Mouse (Mus musculus): ENCODE data around the gene Rasa1. TPM values are rescaled to one million over a fixed set of nuclear protein-coding genes. Genes with fewer than 3 reads are reported as not detected.
A peak's percentile ranks its signal among the peaks of the same experiment; 100 is the strongest.

Gene Rasa1
- polyA plus RNA-seq, 1 experiment from 2014 or later, result 90.1 TPM

GRCm38 (mm10) chr13:85282626-85283025 lies 6.3 kb downstream of the Rasa1 start:
- DNase-seq (no peak), ATAC-seq (ENCODE audit: low FRiP score, low TSS enrichment) (no peak)
- no peak overlapping the region for H3K4me3 ChIP-seq (replicated peaks; ENCODE audit: low read depth, low read length)
- no peaks in the 10 kb centered on the region for H3K9me3 ChIP-seq (ENCODE audit: control insufficient read depth, low read length)
- H3K27me3 ChIP-seq (ENCODE audit: control insufficient read depth, insufficient read depth, low read length), result no peaks in the 10 kb centered on the region
- H3K9ac ChIP-seq (replicated peaks; ENCODE audit: low read length), result no peak overlapping the region
- H3K4me2 ChIP-seq (ENCODE audit: low read length), result no peak overlapping the region
- H3K27ac ChIP-seq (replicated peaks; ENCODE audit: low read depth, low read length), result no peak overlapping the region
- H3K36me3 ChIP-seq (ENCODE audit: control insufficient read depth, insufficient read depth, low read length), result no peaks in the 10 kb centered on the region
- peaks cover 14% of the 10 kb centered on the region; the same call in 1 of the 2 replicates for H3K4me1 ChIP-seq (ENCODE audit: control insufficient read depth, insufficient read depth, low read length)

GRCm38 (mm10) chr13:85278951-85279350 lies 10.0 kb downstream of the Rasa1 start:
- Histone ChIP-seq H3K27ac (replicated peaks; ENCODE audit: low read depth, low read length) (no peak overlapping the region), H3K9me3 (ENCODE audit: control insufficient read depth, low read length) (no peaks in the 10 kb centered on the region), H3K4me3 (replicated peaks; ENCODE audit: low read depth, low read length) (no peak overlapping the region), H3K9ac (replicated peaks; ENCODE audit: low read length) (no peak overlapping the region), H3K4me1 (ENCODE audit: control insufficient read depth, insufficient read depth, low read length) (no peaks in the 10 kb centered on the region), H3K36me3 (ENCODE audit: control insufficient read depth, insufficient read depth, low read length) (no peaks in the 10 kb centered on the region), H3K27me3 (ENCODE audit: control insufficient read depth, insufficient read depth, low read length) (no peaks in the 10 kb centered on the region), H3K4me2 (ENCODE audit: low read length) (no peak overlapping the region)
- ATAC-seq (ENCODE audit: low FRiP score, low TSS enrichment), result no peak
- DNase-seq, result no peak

- H3K4me1 ChIP-seq (ENCODE audit: control insufficient read depth, insufficient read depth, low read length), result peaks cover 2% of the 10 kb centered on the region; the same call in 1 of the 2 replicates
- H3K27me3 ChIP-seq (ENCODE audit: control insufficient read depth, insufficient read depth, low read length), result no peaks in the 10 kb centered on the region
- DNase-seq, result no peak
- H3K4me2 ChIP-seq (ENCODE audit: low read length), result no peak overlapping the region
- no peaks in the 10 kb centered on the region for H3K9me3 ChIP-seq (ENCODE audit: control insufficient read depth, low read length)
- 100% methylated on average over 1 of the region's 1 CpGs for WGBS
- no peak overlapping the region for H3K9ac ChIP-seq (replicated peaks; ENCODE audit: low read length)
- H3K27ac ChIP-seq (replicated peaks; ENCODE audit: low read depth, low read length), result no peak overlapping the region
- ATAC-seq (ENCODE audit: low FRiP score, low TSS enrichment), result no peak
- no peaks in the 10 kb centered on the region for H3K36me3 ChIP-seq (ENCODE audit: control insufficient read depth, insufficient read depth, low read length)
- H3K4me3 ChIP-seq (replicated peaks; ENCODE audit: low read depth, low read length), result no peak overlapping the region
Measured at GRCm38 (mm10) chr13:85274572-85274971, 14.4 kb downstream of the Rasa1 start.

GRCm38 (mm10) chr13:85273788-85274187 lies 15.1 kb downstream of the Rasa1 start:
- no peaks in the 10 kb centered on the region for H3K36me3 ChIP-seq (ENCODE audit: control insufficient read depth, insufficient read depth, low read length)
- DNase-seq (no peak), ATAC-seq (ENCODE audit: low FRiP score, low TSS enrichment) (no peak)
- H3K4me3 ChIP-seq (replicated peaks; ENCODE audit: low read depth, low read length), result no peak overlapping the region
- H3K27me3 ChIP-seq (ENCODE audit: control insufficient read depth, insufficient read depth, low read length), result no peaks in the 10 kb centered on the region
- H3K4me1 ChIP-seq (ENCODE audit: control insufficient read depth, insufficient read depth, low read length), result peaks cover 2% of the 10 kb centered on the region; the same call in 1 of the 2 replicates
- no peaks in the 10 kb centered on the region for H3K9me3 ChIP-seq (ENCODE audit: control insufficient read depth, low read length)
- H3K4me2 ChIP-seq (ENCODE audit: low read length), result no peak overlapping the region
- no peak overlapping the region for H3K9ac ChIP-seq (replicated peaks; ENCODE audit: low read length)
- H3K27ac ChIP-seq (replicated peaks; ENCODE audit: low read depth, low read length), result no peak overlapping the region

- no peak overlapping the region for H3K4me2 ChIP-seq (ENCODE audit: low read length)
- H3K36me3 ChIP-seq (ENCODE audit: control insufficient read depth, insufficient read depth, low read length), result peaks cover 15% of the 10 kb centered on the region
- H3K27ac ChIP-seq (replicated peaks; ENCODE audit: low read depth, low read length), result no peak overlapping the region
- WGBS, result 94% methylated on average over 7 of the region's 7 CpGs
- H3K4me3 ChIP-seq (replicated peaks; ENCODE audit: low read depth, low read length), result no peak overlapping the region
- no peaks in the 10 kb centered on the region for H3K27me3 ChIP-seq (ENCODE audit: control insufficient read depth, insufficient read depth, low read length)
- no peaks in the 10 kb centered on the region for H3K9me3 ChIP-seq (ENCODE audit: control insufficient read depth, low read length)
- H3K4me1 ChIP-seq (ENCODE audit: control insufficient read depth, insufficient read depth, low read length), result no peaks in the 10 kb centered on the region
- DNase-seq, result no peak
- no peak overlapping the region for H3K9ac ChIP-seq (replicated peaks; ENCODE audit: low read length)
- ATAC-seq (ENCODE audit: low FRiP score, low TSS enrichment), result no peak
Measured at GRCm38 (mm10) chr13:85238760-85239159, 50.2 kb downstream of the Rasa1 start.

GRCm38 (mm10) chr13:85218656-85219055 lies 70.3 kb downstream of the Rasa1 start:
- no peak overlapping the region for H3K9ac ChIP-seq (replicated peaks; ENCODE audit: low read length)
- H3K4me2 ChIP-seq (ENCODE audit: low read length), result no peak overlapping the region
- H3K27ac ChIP-seq (replicated peaks; ENCODE audit: low read depth, low read length), result no peak overlapping the region
- 87% methylated on average over 4 of the region's 4 CpGs for WGBS
- DNase-seq (no peak), ATAC-seq (ENCODE audit: low FRiP score, low TSS enrichment) (no peak)
- peaks cover 46% of the 10 kb centered on the region for H3K36me3 ChIP-seq (ENCODE audit: control insufficient read depth, insufficient read depth, low read length)
- H3K4me3 ChIP-seq (replicated peaks; ENCODE audit: low read depth, low read length), result no peak overlapping the region
- no peaks in the 10 kb centered on the region for H3K9me3 ChIP-seq (ENCODE audit: control insufficient read depth, low read length)
- H3K27me3 ChIP-seq (ENCODE audit: control insufficient read depth, insufficient read depth, low read length), result no peaks in the 10 kb centered on the region
- no peaks in the 10 kb centered on the region for H3K4me1 ChIP-seq (ENCODE audit: control insufficient read depth, insufficient read depth, low read length)

- Histone ChIP-seq H3K9ac (replicated peaks; ENCODE audit: low read length) (no peak overlapping the region), H3K27ac (replicated peaks; ENCODE audit: low read depth, low read length) (no peak overlapping the region), H3K4me1 (ENCODE audit: control insufficient read depth, insufficient read depth, low read length) (no peaks in the 10 kb centered on the region), H3K4me3 (replicated peaks; ENCODE audit: low read depth, low read length) (no peak overlapping the region), H3K36me3 (ENCODE audit: control insufficient read depth, insufficient read depth, low read length) (peaks cover 38% of the 10 kb centered on the region), H3K9me3 (ENCODE audit: control insufficient read depth, low read length) (no peaks in the 10 kb centered on the region), H3K4me2 (ENCODE audit: low read length) (no peak overlapping the region), H3K27me3 (ENCODE audit: control insufficient read depth, insufficient read depth, low read length) (no peaks in the 10 kb centered on the region)
- ATAC-seq (ENCODE audit: low FRiP score, low TSS enrichment), result no peak
- 68% methylated on average over 1 of the region's 1 CpGs for WGBS
- DNase-seq, result no peak
Measured at GRCm38 (mm10) chr13:85210353-85210752, 78.6 kb downstream of the Rasa1 start.

- no peak overlapping the region for H3K27ac ChIP-seq (replicated peaks; ENCODE audit: low read depth, low read length)
- peaks cover 37% of the 10 kb centered on the region for H3K36me3 ChIP-seq (ENCODE audit: control insufficient read depth, insufficient read depth, low read length)
- H3K9me3 ChIP-seq (ENCODE audit: control insufficient read depth, low read length), result no peaks in the 10 kb centered on the region
- H3K27me3 ChIP-seq (ENCODE audit: control insufficient read depth, insufficient read depth, low read length), result no peaks in the 10 kb centered on the region
- no peak overlapping the region for H3K4me3 ChIP-seq (replicated peaks; ENCODE audit: low read depth, low read length)
- WGBS, result 96% methylated on average over 6 of the region's 6 CpGs
- no peaks in the 10 kb centered on the region for H3K4me1 ChIP-seq (ENCODE audit: control insufficient read depth, insufficient read depth, low read length)
- no peak for DNase-seq
- ATAC-seq (ENCODE audit: low FRiP score, low TSS enrichment), result no peak
- no peak overlapping the region for H3K9ac ChIP-seq (replicated peaks; ENCODE audit: low read length)
- no peak overlapping the region for H3K4me2 ChIP-seq (ENCODE audit: low read length)
Measured at GRCm38 (mm10) chr13:85208656-85209055, 80.3 kb downstream of the Rasa1 start.

GRCm38 (mm10) chr13:85207493-85207892 lies 81.4 kb downstream of the Rasa1 start:
- no peak overlapping the region for H3K27ac ChIP-seq (replicated peaks; ENCODE audit: low read depth, low read length)
- peaks cover 36% of the 10 kb centered on the region for H3K36me3 ChIP-seq (ENCODE audit: control insufficient read depth, insufficient read depth, low read length)
- no peak for ATAC-seq (ENCODE audit: low FRiP score, low TSS enrichment)
- no peaks in the 10 kb centered on the region for H3K27me3 ChIP-seq (ENCODE audit: control insufficient read depth, insufficient read depth, low read length)
- no peak overlapping the region for H3K9ac ChIP-seq (replicated peaks; ENCODE audit: low read length)
- H3K4me2 ChIP-seq (ENCODE audit: low read length), result no peak overlapping the region
- 78% methylated on average over 2 of the region's 2 CpGs for WGBS
- H3K4me1 ChIP-seq (ENCODE audit: control insufficient read depth, insufficient read depth, low read length), result no peaks in the 10 kb centered on the region
- H3K9me3 ChIP-seq (ENCODE audit: control insufficient read depth, low read length), result no peaks in the 10 kb centered on the region
- peak; percentile 42 for DNase-seq
- no peak overlapping the region for H3K4me3 ChIP-seq (replicated peaks; ENCODE audit: low read depth, low read length)
